12 mouse cellular contexts compared by ENCODE assay signal in the genomic region with DNA sequence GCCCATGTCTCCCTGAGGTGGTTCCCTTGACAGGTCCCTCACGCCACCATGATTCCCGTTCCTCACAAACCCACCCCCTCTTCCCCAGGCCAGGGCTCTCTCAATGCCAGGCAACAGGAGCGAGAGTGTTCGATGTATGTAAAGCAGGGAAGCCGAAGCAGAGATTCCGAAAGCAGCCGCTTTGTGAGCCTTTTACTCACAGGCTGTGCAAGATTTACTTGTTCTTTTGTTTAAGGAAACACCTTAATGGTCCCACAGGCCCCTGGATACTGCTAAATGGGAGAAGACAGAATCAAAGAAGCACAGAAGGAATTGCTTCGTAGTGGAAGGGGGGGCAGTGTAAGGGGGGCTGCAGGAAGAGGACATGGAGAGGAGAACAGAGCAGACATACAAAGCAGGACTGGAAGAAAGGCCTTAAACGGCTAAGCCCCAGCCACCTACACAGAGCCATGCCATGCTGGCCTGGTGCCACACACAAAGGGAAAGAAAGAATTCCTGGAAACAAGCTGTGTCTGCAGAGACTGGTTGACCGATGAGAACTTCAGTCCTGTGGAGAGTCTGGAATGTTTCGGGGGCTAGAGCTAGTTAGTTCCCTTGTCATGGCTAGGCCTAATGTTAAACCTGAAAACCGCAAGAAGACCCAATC.
A peak's percentile ranks its signal among the peaks of the same experiment; 100 is the strongest.
DNase-seq lines count a peak whose midpoint lies in the region; ATAC-seq and TF ChIP-seq lines count a peak whose summit lies in the region.
"Had no signal": no experiment of that assay in that cellular context is flagged by ENCODE, and none has a peak within 500 bp of the region (broad histone marks: within the 10 kb centered on the region; RNA-seq: fewer than 3 reads in every experiment).

No protein-coding gene starts in this region.

- peak overlapping the region; percentile 27; the same call in 1 of the 2 replicates for H3K4me2 ChIP-seq in forebrain, embryonic 13.5 days
- H3K4me2 ChIP-seq in limb, embryonic 15.5 days = no peak overlapping the region

- intact Hi-C loops in heart, postnatal 10 days (cut with DNase I) = no loop called here
- intact Hi-C loops in left cerebral cortex, postnatal 10 days (cut with DNase I) = no loop called here

- WGBS in forebrain, embryonic 13.5 days = 18% methylated on average over 12 of the region's 12 CpGs
- WGBS in limb, embryonic 15.5 days = 51% methylated on average over 12 of the region's 12 CpGs

- peaks cover 27% of the 10 kb centered on the region for H3K4me1 ChIP-seq in forebrain, embryonic 13.5 days
- H3K4me1 ChIP-seq in limb, embryonic 15.5 days = peaks cover 18% of the 10 kb centered on the region

- peak overlapping the region; percentile 17; the same call in 1 of the 2 replicates for H3K9ac ChIP-seq in forebrain, embryonic 13.5 days
- H3K9ac ChIP-seq in limb, embryonic 15.5 days = no peak overlapping the region

- CTCF ChIA-PET in Patski (lab: Charles Lee) = interaction anchor here (0.9 kb wide), 1 partner anchor 10 kb away, joined by 3 read pairs; no protein-coding TSS in a partner anchor

- H3K36me3 ChIP-seq in forebrain, embryonic 13.5 days (ENCODE audit: poor library complexity, severe bottlenecking) = no peaks in the 10 kb centered on the region
- H3K36me3 ChIP-seq in limb, embryonic 15.5 days = no peaks in the 10 kb centered on the region

- peak; percentile 29 for DNase-seq in heart, postnatal 4 days
- no peak for DNase-seq in heart, adult 11 months
- no peak for DNase-seq in Patski (ENCODE audit: low read depth, low spot score)
- DNase-seq in heart, postnatal 10 days = no peak
- no peak for DNase-seq in left cerebral cortex, postnatal 10 days (ENCODE audit: extremely low spot score in 1 of 2, low spot score in 2 of 2)
- DNase-seq: adrenal gland, postnatal 25 days; embryo, embryonic 11 days; kidney, adult 8-10 months had no signal

- in situ Hi-C loops in Patski (cut with MboI; ENCODE audit: low pct_unique_long_range_greater_than_20kb) = no loop called here

- peak overlapping the region; percentile 70 for H3K27ac ChIP-seq in forebrain, embryonic 13.5 days
- peak overlapping the region; percentile 54 for H3K27ac ChIP-seq in limb, embryonic 15.5 days
- H3K27ac ChIP-seq: macrophage had no signal

- H3K9me3 ChIP-seq in forebrain, embryonic 13.5 days (replicated peaks) = no peaks in the 10 kb centered on the region
- no peaks in the 10 kb centered on the region for H3K9me3 ChIP-seq in limb, embryonic 15.5 days

- H3K27me3 ChIP-seq in Patski = no peaks in the 10 kb centered on the region
- H3K27me3 ChIP-seq in forebrain, embryonic 13.5 days = peaks cover 2% of the 10 kb centered on the region; the same call in 1 of the 2 replicates
- H3K27me3 ChIP-seq in limb, embryonic 15.5 days = no peaks in the 10 kb centered on the region

- POLR2A ChIA-PET in Patski (lab: Charles Lee) = interaction anchor here (0.6 kb wide), 1 partner anchor 25 kb away, joined by 3 read pairs; no protein-coding TSS in a partner anchor

- no peak for TF ChIP-seq CTCF in Patski (IDR thresholded peaks at IDR 0.05)

- H3K4me3 ChIP-seq in forebrain, embryonic 13.5 days = no peak overlapping the region
- H3K4me3 ChIP-seq in limb, embryonic 15.5 days = no peak overlapping the region

- ATAC-seq in Patski = peak; percentile 10
- peak; percentile 48 for ATAC-seq in forebrain, embryonic 13.5 days
- ATAC-seq in limb, embryonic 15.5 days (ENCODE audit: insufficient number of reproducible peaks, low FRiP score, low TSS enrichment, low read depth) = no peak
- no peak for ATAC-seq in frontal cortex, adult (ENCODE audit: low TSS enrichment)

Comparison
In these comparisons a context has a peak if more than half of its experiments do, and no peak if none do; other contexts are left out.
1. ATAC-seq: peak in Patski (single experiment) and forebrain, embryonic 13.5 days (single experiment); none in limb, embryonic 15.5 days (single experiment) and frontal cortex, adult (single experiment).